Mouse (Mus musculus): ENCODE data around the gene Gm42669.

DNA sequence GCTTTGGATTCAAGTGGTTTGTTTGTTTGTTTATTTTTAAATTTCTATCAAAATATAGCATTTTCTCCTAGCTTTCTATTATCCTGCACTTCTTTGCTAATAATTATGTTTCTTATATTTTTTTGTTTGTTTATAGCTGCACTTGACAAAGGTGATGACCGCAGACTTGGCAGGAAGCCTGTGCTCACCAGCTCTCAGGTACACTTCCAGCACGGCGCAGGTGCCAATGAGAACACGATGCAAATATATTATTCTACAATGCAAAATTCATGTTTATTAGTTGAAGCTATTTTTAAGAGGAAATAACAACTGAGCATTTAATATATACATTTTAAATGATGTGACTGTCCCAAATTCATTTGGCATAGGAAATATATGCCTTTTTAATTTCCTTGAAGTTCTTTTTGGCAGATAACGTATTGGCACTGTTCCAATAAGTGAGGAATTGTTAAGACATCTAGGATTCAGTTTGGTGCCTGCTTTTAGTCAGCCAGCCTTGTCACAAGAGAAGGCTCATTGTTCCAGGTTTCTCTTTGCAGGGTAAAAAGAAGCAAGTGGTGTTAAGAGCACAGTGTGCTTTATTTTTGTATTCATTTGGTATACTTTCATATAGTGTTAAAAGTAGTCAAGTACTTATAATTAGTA lies 7.4 kb upstream of the Gm42669 start:
- TF ChIP-seq POLR2A (IDR thresholded peaks at IDR 0.05; ENCODE audit: borderline replicate concordance, insufficient read depth, low read length) (no peak), CTCF (IDR thresholded peaks at IDR 0.05; ENCODE audit: borderline replicate concordance, insufficient read depth, low read depth, low read length) (no peak)

All from cerebellum, adult 2 months (tissue).